Mouse (Mus musculus): ENCODE results near the gene Trim30c. TPM values are rescaled to one million over a fixed set of nuclear protein-coding genes. Genes with fewer than 3 reads are reported as not detected.
A peak's percentile ranks its signal among the peaks of the same experiment; 100 is the strongest.

Gene Trim30c
- polyA plus RNA-seq (2012; rRNA removed): 0.49 and 0.51 TPM in 2 replicates

DNA sequence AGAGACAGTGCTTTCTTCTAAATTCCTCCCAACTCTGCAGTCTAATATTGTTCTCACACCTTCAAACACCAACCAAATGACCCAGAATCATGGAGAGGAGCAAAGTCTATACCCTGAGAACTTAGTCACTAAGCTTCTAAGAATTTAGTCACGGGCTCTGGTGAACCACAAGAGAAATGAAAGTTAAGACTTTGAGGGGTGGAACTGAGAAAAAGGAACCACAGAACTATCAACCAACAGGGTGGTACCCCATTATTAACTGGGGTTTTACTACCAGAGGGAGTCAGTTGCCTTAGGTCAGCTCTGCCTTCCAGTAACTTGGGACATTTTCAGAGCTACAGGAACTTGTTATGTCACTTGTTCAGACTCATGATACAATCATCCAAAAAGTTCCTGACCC, at the start of gene Trim30c:
Gene Trim30c, minus strand, starts transcription at position 140 of the 400 bp plus-strand sequence.
- 5% methylated on average over 1 of the region's 1 CpGs for whole genome bisulfite sequencing
- Histone ChIP-seq H3K36me3 (ENCODE audit: control insufficient read depth, insufficient read depth, low read length) (no peaks in the 10 kb centered on the region), H3K4me3 (ENCODE audit: extremely low read depth, insufficient read depth, insufficient read length) (peak within 1 kb of the TSS; percentile 30), H3K27ac (ENCODE audit: insufficient read depth, low read length) (peak within 1 kb of the TSS; percentile 57; the same call in 1 of the 2 replicates), H3K4me1 (ENCODE audit: control insufficient read depth, insufficient read depth, insufficient read length) (peaks cover 11% of the 10 kb centered on the region; the same call in 1 of the 2 replicates), H3K27me3 (ENCODE audit: control insufficient read depth, insufficient read depth, low read length) (no peaks in the 10 kb centered on the region)
- no peak for DNase-seq (ENCODE audit: low read depth in 1 of 2, low spot score in 2 of 2)
- TF ChIP-seq POLR2A (IDR thresholded peaks at IDR 0.05; ENCODE audit: low read depth, low read length) (no peak), CTCF (IDR thresholded peaks at IDR 0.05; ENCODE audit: extremely low read depth, insufficient read depth, insufficient read length, insufficient replicate concordance) (no peak)

DNA sequence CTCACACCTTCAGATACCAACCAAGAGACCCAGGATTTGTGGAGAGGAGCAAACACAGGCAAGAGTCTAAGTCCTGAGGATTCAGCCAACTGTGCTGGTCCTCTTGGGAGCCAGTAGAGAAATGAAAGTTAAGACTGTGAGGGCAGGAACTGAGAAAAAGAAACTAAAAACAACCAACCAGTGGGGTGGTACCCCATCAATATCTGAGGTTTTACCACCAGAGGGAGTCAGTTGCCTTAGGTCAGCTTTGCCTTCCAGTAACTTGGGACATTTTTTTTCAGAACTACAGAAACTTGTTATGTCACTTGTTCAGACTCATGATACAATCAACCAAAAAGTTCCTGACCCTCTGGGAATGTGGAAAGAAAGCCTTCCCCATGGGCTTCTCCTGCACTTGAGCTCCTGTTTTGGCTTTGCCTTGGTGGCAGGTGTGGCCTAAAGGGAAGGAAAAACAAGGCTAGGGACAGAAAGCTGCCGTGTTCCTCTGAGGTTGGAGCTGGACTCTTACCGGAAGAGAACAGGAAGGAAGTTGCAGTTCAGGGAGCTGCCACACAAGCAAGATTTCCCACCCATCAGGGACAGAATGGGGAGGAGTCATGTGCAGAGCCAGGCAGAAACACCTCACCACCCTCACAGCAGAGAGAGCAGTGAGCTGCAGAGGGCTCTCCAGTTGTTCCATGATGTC, 45.5 kb upstream of the Trim30c start:
- no peaks in the 10 kb centered on the region; the same call in none of the 2 replicates for H3K36me3 ChIP-seq (ENCODE audit: control insufficient read depth, insufficient read depth, low read length)
- peak overlapping the region; percentile 57 for H3K4me3 ChIP-seq (ENCODE audit: extremely low read depth, insufficient read depth, insufficient read length)
- WGBS: 3% methylated on average over 2 of the region's 2 CpGs
- peak overlapping the region; percentile 96 for H3K27ac ChIP-seq (ENCODE audit: insufficient read depth, low read length)
- H3K4me1 ChIP-seq (ENCODE audit: control insufficient read depth, insufficient read depth, insufficient read length): peaks cover 14% of the 10 kb centered on the region; the same call in 1 of the 2 replicates
- TF ChIP-seq CTCF (IDR thresholded peaks at IDR 0.05; ENCODE audit: extremely low read depth, insufficient read depth, insufficient read length, insufficient replicate concordance): no peak
- peak; percentile 32; the same call in 1 of the 2 replicates for TF ChIP-seq POLR2A (IDR thresholded peaks at IDR 0.05; ENCODE audit: low read depth, low read length)
- peak; percentile 48 to 78 for DNase-seq (ENCODE audit: low read depth in 1 of 2, low spot score in 2 of 2)
- H3K27me3 ChIP-seq (ENCODE audit: control insufficient read depth, insufficient read depth, low read length): no peaks in the 10 kb centered on the region

DNA sequence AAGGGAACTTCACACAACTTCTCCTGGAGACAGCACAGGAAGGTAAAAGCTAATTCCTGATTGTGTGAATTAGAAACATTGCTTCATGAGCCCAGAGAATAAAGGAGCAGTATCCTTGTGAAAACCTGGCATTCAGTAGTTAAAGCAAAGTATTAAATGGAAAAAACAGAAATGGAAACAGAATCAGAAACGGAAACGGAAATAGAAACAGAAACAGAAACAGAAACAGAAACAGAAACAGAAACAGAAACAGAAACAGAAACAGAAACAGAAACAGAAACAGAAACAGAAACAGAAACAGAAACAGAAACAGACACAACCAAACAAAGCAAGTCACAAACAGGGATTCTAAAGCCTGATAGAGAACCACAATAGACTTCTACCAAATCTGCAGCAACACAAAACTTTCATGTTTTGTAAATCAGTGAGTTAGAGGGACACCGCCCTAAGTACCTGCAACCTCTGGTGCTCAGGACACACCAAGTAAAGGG, 3.9 kb upstream of the Trim30c start:
- DNase-seq (ENCODE audit: low read depth in 1 of 2, low spot score in 2 of 2): no peak
- no peak for TF ChIP-seq CTCF (IDR thresholded peaks at IDR 0.05; ENCODE audit: extremely low read depth, insufficient read depth, insufficient read length, insufficient replicate concordance)
- WGBS: 92% methylated on average over 3 of the region's 3 CpGs

DNA sequence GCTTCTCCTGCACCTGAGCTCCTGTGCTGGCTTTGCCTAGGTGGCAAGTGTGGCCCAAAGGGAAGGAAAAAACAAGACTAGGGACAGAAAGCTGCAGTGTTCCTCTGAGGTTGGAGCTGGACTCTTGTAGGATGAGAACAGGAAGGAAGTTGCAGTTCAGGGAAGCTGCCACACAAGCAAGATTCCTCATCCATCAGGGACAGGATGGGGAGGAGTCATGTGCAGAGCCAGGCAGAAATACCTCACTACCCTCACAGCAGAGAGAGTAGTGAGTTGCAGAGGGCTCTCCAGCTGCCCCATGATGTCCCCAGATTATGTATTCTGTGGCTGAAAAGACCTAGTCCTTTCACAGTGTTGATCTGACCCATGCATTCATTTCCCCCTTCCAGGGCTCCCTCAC, 503 bp upstream of the Trim30c start:
- TF ChIP-seq CTCF (IDR thresholded peaks at IDR 0.05; ENCODE audit: extremely low read depth, insufficient read depth, insufficient read length, insufficient replicate concordance): no peak
- no peak for TF ChIP-seq POLR2A (IDR thresholded peaks at IDR 0.05; ENCODE audit: low read depth, low read length)
- H3K4me3 ChIP-seq (ENCODE audit: extremely low read depth, insufficient read depth, insufficient read length): no peak overlapping the region
- no peaks in the 10 kb centered on the region for H3K27me3 ChIP-seq (ENCODE audit: control insufficient read depth, insufficient read depth, low read length)
- H3K4me1 ChIP-seq (ENCODE audit: control insufficient read depth, insufficient read depth, insufficient read length): peaks cover 11% of the 10 kb centered on the region; the same call in 1 of the 2 replicates
- no peak for DNase-seq (ENCODE audit: low read depth in 1 of 2, low spot score in 2 of 2)
- H3K36me3 ChIP-seq (ENCODE audit: control insufficient read depth, insufficient read depth, low read length): no peaks in the 10 kb centered on the region
- 0 out of 2 replicates have a peak overlapping the region, but pooled peaks have one; percentile 11 for H3K27ac ChIP-seq (ENCODE audit: insufficient read depth, low read length)

More for the DNA sequence above, 3.9 kb upstream of the Trim30c start:
- no peaks in the 10 kb centered on the region for H3K36me3 ChIP-seq (ENCODE audit: control insufficient read depth, insufficient read depth, low read length)
- no peaks in the 10 kb centered on the region for H3K27me3 ChIP-seq (ENCODE audit: control insufficient read depth, insufficient read depth, low read length)
- H3K4me1 ChIP-seq (ENCODE audit: control insufficient read depth, insufficient read depth, insufficient read length): peaks cover 4% of the 10 kb centered on the region; the same call in 1 of the 2 replicates
- no peak overlapping the region for H3K27ac ChIP-seq (ENCODE audit: insufficient read depth, low read length)
- no peak overlapping the region for H3K4me3 ChIP-seq (ENCODE audit: extremely low read depth, insufficient read depth, insufficient read length)

DNA sequence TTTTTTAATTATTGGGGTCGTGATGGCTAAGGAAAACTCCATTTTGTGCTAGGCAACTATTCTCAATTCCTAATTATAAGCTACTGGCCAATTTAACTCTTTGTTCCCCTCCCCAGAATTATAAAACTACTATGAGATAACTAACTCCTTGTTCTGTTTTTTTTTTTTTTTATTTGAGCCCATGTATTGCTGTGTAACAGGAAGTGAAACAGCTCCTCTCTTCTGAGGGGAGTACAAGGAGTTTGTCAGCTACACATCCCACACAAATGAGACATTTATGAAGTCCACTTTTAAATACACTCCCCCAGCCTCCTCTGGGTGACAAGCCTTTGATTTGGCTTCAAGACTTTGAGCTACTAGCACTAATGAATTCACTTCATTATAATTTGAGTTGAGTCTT, 2.1 kb downstream of the Trim30c start:
- WGBS: 82% methylated on average over 1 of the region's 1 CpGs
- TF ChIP-seq CTCF (IDR thresholded peaks at IDR 0.05; ENCODE audit: extremely low read depth, insufficient read depth, insufficient read length, insufficient replicate concordance) (no peak), POLR2A (IDR thresholded peaks at IDR 0.05; ENCODE audit: low read depth, low read length) (no peak; the same call in 1 of the 2 replicates)

DNA sequence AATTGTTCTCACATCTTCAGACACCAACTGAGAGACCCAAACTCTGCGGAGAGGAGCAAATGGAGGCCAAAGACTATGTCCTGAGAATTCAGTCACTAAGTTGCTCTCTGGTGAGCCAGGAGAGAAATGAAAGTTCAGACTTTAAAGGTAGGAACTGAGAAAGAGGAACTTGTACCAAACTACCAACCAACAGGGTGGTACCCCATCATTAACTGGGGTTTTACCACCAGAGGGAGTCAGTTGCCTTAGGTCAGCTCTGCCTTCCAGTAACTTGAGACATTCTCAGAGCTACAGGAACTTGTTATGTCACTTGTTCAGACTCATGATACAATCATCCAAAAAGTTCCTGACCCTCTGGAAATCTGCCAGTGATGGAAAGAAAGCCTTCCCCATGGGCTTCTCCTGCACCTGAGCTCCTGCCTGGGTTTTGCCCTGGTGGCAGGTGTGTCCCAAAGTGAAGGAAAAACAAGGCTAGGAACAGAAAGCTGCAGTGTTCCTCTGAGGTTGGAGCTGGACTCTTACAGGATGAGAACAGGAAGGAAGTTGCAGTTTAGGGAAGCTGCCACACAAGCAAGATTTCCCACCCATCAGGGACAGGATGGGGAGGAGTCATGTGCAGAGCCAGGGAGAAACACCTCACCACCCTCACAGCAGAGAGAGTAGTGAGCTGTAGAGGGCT, 30.8 kb downstream of the Trim30c start, which contains the start of gene Trim30b:
Gene Trim30b, minus strand, starts transcription at position 149 of the 679 bp plus-strand sequence.
- peak within 1 kb of the TSS; percentile 53 for H3K4me3 ChIP-seq (ENCODE audit: extremely low read depth, insufficient read depth, insufficient read length)
- H3K36me3 ChIP-seq (ENCODE audit: control insufficient read depth, insufficient read depth, low read length): peaks cover 4% of the 10 kb centered on the region; the same call in 1 of the 2 replicates
- peak within 1 kb of the TSS; percentile 75 for H3K27ac ChIP-seq (ENCODE audit: insufficient read depth, low read length)
- no peaks in the 10 kb centered on the region; the same call in 1 of the 2 replicates for H3K27me3 ChIP-seq (ENCODE audit: control insufficient read depth, insufficient read depth, low read length)
- H3K4me1 ChIP-seq (ENCODE audit: control insufficient read depth, insufficient read depth, insufficient read length): peaks cover 3% of the 10 kb centered on the region; the same call in 1 of the 2 replicates
- TF ChIP-seq CTCF (IDR thresholded peaks at IDR 0.05; ENCODE audit: extremely low read depth, insufficient read depth, insufficient read length, insufficient replicate concordance) (no peak), POLR2A (IDR thresholded peaks at IDR 0.05; ENCODE audit: low read depth, low read length) (no peak)
- DNase-seq (ENCODE audit: low read depth in 1 of 2, low spot score in 2 of 2): peak; percentile 58 to 75
- 13% methylated on average over 1 of the region's 1 CpGs for WGBS

More for the DNA sequence above, 2.1 kb downstream of the Trim30c start:
- Histone ChIP-seq H3K27ac (ENCODE audit: insufficient read depth, low read length) (no peak overlapping the region), H3K4me1 (ENCODE audit: control insufficient read depth, insufficient read depth, insufficient read length) (peaks cover 11% of the 10 kb centered on the region; the same call in 1 of the 2 replicates), H3K27me3 (ENCODE audit: control insufficient read depth, insufficient read depth, low read length) (no peaks in the 10 kb centered on the region), H3K4me3 (ENCODE audit: extremely low read depth, insufficient read depth, insufficient read length) (no peak overlapping the region), H3K36me3 (ENCODE audit: control insufficient read depth, insufficient read depth, low read length) (no peaks in the 10 kb centered on the region)
- no peak for DNase-seq (ENCODE audit: low read depth in 1 of 2, low spot score in 2 of 2)
